Mouse (Mus musculus) heart, embryonic 10.5 days (tissue): ENCODE data around the gene Rab42. TPM values are rescaled to one million over a fixed set of nuclear protein-coding genes. Genes with fewer than 3 reads are reported as not detected.
"Not testable (repeated sequence)": the region's sequence is repeated elsewhere in the genome, so short reads cannot be mapped to it uniquely, and the experiment has no call there.

Source experiments
- DNase-seq: peaks from one replicate; pipeline ENCODE4 v3.0.0-alpha.2; 2017; ENCODE audit warnings: low spot score
- H3K27ac ChIP-seq: fragments of 300-500 bp; sonication (generic); 2 replicates; pipeline ENCODE4 v1.5.1; 2016; ENCODE audit warnings: mild to moderate bottlenecking
- H3K27me3 ChIP-seq: fragments of 300-500 bp; sonication (generic); 2 replicates; pipeline ENCODE4 v1.6.1; 2016; ENCODE audit warnings: mild to moderate bottlenecking; ENCODE audit not compliant: poor library complexity, insufficient read depth, severe bottlenecking
- H3K36me3 ChIP-seq: fragments of 300-500 bp; sonication (generic); 2 replicates; pipeline ENCODE4 v1.6.1; 2016; ENCODE audit warnings: mild to moderate bottlenecking, moderate library complexity
- H3K4me1 ChIP-seq: fragments of 300-500 bp; sonication (generic); 2 replicates; pipeline ENCODE4 v1.6.1; 2016; ENCODE audit warnings: mild to moderate bottlenecking
- H3K4me3 ChIP-seq: fragments of 300-500 bp; sonication (generic); 2 replicates; pipeline ENCODE4 v1.5.1; 2016; ENCODE audit warnings: mild to moderate bottlenecking, moderate library complexity
- H3K9me3 ChIP-seq: fragments of 300-500 bp; sonication (generic); 2 replicates; pipeline ENCODE4 v1.6.1; 2016; ENCODE audit warnings: mild to moderate bottlenecking, moderate library complexity
- WGBS: fragments of 180-500 bp; shearing (Covaris S2); methylation state at CpG from one replicate; pipeline ENCODE4 v1.1.7; 2016; 5-methylcytosine and 5-hydroxymethylcytosine counted together
- polyA plus RNA-seq: library from polyadenylated mRNA; unstranded; fragments of >200 nt; fragmentation: Nextera tagmentation; extraction: Ambion mirVana; gene quantifications from 2 replicates; pipeline ENCODE4 v1.2.1, GENCODE M21; 2016

Rab42 gene
- polyA plus RNA-seq, 1 experiment from 2014 or later = 1.1 TPM

DNA sequence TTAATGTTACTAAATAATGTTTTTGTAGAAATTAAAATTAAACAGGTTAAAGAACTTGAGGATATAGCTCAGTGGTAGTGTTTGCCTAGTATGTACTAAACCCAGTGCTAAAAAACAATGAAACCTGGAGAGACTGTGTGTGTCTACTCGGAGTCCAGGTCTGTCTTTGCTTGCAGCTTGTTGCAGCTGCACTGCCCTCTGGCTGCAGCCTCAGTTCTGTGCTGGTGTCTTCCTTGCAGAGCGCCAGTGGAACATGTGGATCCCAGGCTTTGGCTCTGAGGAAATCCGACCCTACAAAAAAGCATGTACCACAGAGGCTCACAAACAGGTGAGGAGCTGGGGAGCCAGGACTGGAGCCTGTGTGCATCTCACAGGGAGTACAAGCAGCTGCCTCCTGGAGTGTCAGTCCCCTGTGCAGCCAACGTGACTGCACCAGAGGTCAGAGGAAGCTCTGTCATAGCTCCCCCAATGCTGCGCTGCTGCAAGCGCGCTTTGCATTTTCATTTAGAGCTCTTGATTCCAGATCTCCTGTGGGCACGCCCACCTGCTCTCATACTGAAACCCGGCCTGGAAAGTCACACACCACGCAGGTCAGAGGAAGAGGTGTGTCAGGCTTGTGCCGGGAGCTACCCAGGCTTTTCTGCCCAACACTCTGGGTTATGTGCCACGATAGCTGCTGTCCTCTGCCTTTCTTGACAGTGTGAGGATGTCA is 11.4 kb downstream of the Rab42 start:
- WGBS = 83% methylated on average over 12 of the region's 12 CpGs
- H3K27ac ChIP-seq = no peak overlapping the region
- 0 out of 2 replicates have a peak, but pooled peaks cover 4% of the 10 kb centered on the region for H3K9me3 ChIP-seq
- peaks cover 42% of the 10 kb centered on the region for H3K36me3 ChIP-seq
- no peaks in the 10 kb centered on the region for H3K4me1 ChIP-seq
- no peak for DNase-seq
- H3K4me3 ChIP-seq = no peak overlapping the region
- H3K27me3 ChIP-seq = no peaks in the 10 kb centered on the region

DNA sequence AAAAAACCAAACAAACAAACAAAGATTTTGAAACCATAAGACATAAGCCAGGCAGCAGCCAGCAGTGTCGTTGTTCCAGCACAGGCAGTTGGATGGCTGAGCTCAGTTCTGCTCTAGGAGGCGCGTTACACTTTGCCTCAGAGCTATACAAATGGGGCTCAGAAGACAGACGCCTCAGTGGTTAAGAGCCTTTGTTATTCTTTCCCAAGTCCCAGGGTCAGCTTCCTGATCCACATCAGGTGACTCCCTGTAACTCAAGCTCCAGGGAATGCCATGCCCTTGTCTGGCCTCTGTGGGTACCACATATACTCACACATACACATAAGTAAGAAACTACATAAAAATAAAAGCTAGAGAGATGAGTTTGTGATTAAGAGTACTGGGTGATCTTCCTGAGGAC is 12.1 kb downstream of the Rab42 start:
- WGBS = 93% methylated on average over 4 of the region's 4 CpGs

DNA sequence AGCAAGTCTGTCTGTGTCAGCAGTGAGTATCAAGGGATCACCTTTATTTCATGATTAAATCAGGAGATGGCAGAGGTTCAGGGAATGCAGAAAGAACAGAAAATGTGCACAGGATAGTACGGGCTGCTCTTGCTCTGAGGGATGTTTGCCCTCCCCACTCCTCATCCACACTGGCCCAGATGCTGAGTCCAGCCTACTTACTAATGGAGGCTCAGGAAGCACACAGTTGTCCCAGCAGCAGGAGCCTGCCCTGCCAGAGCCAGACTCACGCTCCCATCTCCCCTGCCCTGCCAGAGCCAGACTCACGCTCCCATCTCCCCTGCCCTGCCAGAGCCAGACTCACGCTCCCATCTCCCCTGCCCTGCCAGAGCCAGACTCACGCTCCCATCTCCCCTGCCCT is 14.3 kb downstream of the Rab42 start:
- WGBS = 78% methylated on average over 4 of the region's 5 CpGs
- not testable (repeated sequence) for DNase-seq, H3K4me1 ChIP-seq, H3K9me3 ChIP-seq, H3K27me3 ChIP-seq, H3K4me3 ChIP-seq, H3K27ac ChIP-seq
- H3K36me3 ChIP-seq = peaks cover 65% of the 10 kb centered on the region

More for the DNA sequence above, 12.1 kb downstream of the Rab42 start:
- H3K4me1 ChIP-seq = no peaks in the 10 kb centered on the region
- peaks cover 49% of the 10 kb centered on the region for H3K36me3 ChIP-seq
- no peak overlapping the region for H3K27ac ChIP-seq
- H3K4me3 ChIP-seq = no peak overlapping the region
- H3K27me3 ChIP-seq = no peaks in the 10 kb centered on the region
- no peak for DNase-seq
- 0 out of 2 replicates have a peak, but pooled peaks cover 4% of the 10 kb centered on the region for H3K9me3 ChIP-seq

DNA sequence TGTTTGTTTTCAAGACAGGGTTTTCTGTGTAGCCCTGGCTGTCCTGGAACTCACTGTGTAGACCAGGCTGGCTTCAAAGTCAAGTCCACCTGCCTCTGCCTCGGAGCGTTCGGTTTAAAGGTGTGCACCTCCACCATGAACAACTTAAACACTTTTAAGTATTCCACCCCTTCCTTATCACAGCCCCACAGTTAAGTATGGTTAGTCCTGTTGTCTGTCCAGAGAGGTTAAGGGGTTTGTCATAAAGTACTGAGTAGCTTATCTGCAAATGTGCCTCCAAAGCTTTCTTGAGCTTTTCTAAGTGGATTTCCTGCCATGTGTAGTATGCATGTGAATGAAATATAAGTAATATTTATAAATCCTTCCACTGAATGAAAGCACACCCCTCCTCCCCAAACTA is 27.2 kb downstream of the Rab42 start:
- no peak overlapping the region for H3K4me3 ChIP-seq
- DNase-seq = no peak
- WGBS = 82% methylated on average over 3 of the region's 3 CpGs
- no peaks in the 10 kb centered on the region for H3K27me3 ChIP-seq
- H3K27ac ChIP-seq = no peak overlapping the region
- no peaks in the 10 kb centered on the region for H3K36me3 ChIP-seq
- H3K9me3 ChIP-seq = no peaks in the 10 kb centered on the region
- 0 out of 2 replicates have a peak, but pooled peaks cover 13% of the 10 kb centered on the region for H3K4me1 ChIP-seq

DNA sequence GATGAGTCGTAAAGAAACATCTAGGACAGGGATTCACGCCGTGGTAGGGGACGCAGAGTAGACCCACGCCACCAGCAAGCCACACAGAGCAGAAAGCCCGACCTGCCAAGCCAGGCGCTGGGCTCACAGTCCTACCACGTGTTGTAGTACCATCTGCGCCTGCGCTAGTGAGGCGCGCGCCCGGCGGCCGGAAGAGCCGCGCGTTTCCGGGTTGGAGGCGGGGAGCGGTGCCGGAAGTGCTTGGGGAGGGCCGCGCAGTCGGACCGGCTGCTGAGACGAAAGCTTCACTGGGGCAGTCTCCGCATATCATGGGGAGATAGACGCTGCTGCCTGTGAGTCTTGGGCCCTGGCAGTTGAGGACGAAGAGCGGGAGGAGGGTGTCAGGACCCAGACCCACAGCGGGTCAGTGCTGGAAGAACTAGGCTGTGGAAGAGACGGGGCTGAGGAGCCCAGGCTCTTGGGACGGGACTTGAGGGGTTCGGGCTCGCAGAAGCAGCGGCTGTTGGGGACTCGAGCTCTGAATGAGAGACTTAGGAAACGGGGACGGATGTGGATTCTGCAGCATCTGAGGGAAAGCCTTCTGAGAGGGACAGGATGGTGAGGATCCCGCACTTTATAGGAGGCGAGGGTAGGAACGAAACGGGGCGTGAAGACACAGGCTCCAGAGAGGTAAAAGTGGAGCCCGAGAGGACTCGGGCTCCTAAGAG is 28.9 kb downstream of the Rab42 start, which contains the start of gene Taf12:
Taf12 (plus strand) TSS at position 220 of the 707 bp plus-strand sequence.
- peak; percentile 97 for DNase-seq
- peak within 1 kb of the TSS; percentile 87 for H3K4me3 ChIP-seq
- peak within 1 kb of the TSS; percentile 94 for H3K27ac ChIP-seq
- H3K9me3 ChIP-seq = no peaks in the 10 kb centered on the region
- H3K4me1 ChIP-seq = peaks cover 16% of the 10 kb centered on the region; the same call in 1 of the 2 replicates
- H3K27me3 ChIP-seq = no peaks in the 10 kb centered on the region
- WGBS = under 1% methylated on average over 48 of the region's 48 CpGs
- no peaks in the 10 kb centered on the region for H3K36me3 ChIP-seq

DNA sequence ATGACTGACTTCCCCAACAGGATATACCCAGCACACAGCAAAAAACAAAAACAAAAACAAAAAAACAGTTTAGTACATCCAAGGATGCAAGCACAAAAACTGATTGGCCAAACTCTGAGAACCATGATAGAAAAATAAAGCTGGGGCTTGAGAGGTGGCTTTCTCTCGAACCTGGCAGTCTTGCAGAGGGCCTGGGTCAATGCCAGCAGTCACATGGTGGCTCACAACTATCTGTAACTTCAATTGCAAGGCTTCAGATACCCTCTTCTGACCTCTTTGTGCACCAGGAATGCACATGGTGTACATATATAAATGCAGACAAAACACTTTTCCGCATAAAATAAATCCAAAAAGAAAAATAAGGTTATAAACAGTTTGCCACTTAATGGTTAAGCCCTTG is 30.0 kb downstream of the Rab42 start:
- 67% methylated on average over 2 of the region's 2 CpGs for WGBS
- no peaks in the 10 kb centered on the region for H3K9me3 ChIP-seq
- H3K4me1 ChIP-seq = peaks cover 16% of the 10 kb centered on the region; the same call in 1 of the 2 replicates
- H3K36me3 ChIP-seq = no peaks in the 10 kb centered on the region
- 0 out of 2 replicates have a peak overlapping the region, but pooled peaks have one; percentile 94 for H3K27ac ChIP-seq
- H3K4me3 ChIP-seq = peak overlapping the region; percentile 87
- DNase-seq = no peak
- H3K27me3 ChIP-seq = no peaks in the 10 kb centered on the region

DNA sequence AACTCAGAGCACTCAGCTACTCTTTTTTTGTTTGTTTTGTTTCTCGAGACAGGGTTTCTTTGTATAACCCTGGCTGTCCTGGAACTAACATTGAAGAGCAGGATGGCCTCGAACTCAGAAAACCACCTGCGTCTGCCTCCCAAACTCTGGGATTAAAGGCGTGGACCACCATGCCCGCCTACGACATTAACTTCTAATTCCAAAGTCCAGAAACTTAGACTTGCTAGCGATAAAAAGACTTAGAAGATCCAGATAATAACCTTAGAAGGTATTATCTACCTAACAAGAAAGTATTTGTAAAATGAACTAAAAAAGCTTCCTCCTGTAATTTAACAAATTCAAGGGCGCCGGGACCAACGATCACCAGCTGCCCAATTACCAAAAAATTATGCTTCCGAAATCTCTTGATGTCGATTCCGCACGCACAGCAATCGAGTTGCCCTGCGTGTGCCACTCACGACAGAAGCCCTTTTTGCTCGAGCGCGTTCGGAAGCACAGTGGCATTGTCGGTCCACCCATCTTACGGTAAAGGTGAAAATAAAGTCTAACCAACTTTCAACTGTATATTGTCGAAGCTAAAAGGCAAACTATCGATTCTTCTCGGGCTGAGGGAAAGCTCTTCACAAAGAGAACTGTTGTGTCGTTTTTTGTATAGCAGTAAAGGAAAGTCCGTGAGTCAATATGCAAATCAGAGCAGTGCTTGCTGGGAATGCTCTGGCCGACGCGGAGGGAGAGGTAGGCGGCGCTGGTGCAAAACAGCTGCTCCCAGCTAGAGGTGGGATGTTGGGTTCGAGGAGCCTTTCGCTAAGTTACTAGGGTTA is 33.2 kb downstream of the Rab42 start:
- DNase-seq = peak; percentile 95
- peak overlapping the region; percentile 98 for H3K27ac ChIP-seq
- no peaks in the 10 kb centered on the region for H3K36me3 ChIP-seq
- WGBS = under 1% methylated on average over 35 of the region's 35 CpGs
- H3K4me1 ChIP-seq = peaks cover 11% of the 10 kb centered on the region; the same call in 1 of the 2 replicates
- no peaks in the 10 kb centered on the region for H3K9me3 ChIP-seq
- peak overlapping the region; percentile 53 for H3K4me3 ChIP-seq
- no peaks in the 10 kb centered on the region for H3K27me3 ChIP-seq

DNA sequence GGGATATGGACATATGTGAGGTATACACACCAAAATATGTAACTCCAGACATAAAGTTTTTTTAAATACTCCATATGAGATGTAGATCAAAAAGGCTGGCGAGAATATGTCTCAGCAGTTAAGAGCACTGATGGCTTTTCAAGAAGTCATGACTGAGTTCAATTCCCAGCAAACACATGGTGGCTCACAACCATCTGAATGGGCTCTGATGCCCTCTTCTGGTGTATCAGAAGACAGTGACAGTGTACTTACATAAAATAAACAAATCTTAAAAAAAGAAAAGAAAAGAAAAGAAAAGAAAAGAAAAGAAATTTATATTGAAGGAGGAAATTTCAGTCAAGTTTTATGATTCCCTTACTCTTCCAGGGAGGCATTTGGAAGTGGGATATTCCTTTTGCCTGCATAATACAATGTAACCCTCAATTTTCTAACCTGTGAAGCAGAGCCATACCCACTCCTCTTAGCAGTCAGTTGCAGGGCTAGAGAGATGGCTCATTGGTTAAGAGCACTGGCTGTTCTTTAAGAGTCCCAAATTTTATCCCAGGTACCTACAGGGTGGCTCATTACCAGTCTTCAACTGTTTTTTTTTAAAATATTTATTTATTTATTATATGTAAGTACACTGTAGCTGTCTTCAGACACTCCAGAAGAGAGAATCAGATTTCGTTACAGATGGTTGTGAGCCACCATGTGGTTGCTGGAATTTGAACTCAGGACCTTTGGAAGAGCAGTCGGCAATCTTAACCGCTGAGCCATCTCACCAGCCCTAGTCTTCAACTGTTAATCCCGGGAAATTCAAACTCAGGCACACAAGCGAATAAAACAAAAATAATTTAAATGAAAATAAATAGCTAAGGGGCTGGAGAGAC is 34.1 kb downstream of the Rab42 start:
- no peak overlapping the region for H3K27ac ChIP-seq
- H3K4me3 ChIP-seq = no peak overlapping the region

DNA sequence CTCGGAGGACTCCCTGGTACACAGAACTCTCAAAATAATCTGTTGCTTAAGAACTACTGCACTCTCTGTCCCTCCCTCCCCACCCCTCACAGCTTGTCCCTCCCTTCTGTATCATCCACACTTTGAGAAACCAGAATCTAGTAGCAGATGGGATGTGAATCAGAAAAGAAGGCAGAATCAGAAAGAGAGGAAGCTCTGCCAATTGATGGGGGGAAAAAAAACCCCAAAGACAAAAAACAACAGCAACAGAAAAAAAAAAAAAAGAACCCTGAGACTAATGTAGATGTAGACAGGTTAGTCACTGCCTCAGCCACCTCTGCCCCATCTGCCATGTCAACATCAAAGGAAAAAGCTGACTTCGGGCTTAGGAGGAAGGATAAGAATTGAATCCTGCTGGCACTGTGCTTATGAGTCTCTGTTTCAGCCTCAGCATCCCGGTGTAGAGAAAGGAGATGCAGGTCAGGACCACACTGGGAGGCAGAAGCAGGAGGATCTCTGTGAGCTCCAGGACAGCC is 36.3 kb downstream of the Rab42 start:
- Histone ChIP-seq H3K36me3 (no peaks in the 10 kb centered on the region), H3K4me1 (peaks cover 3% of the 10 kb centered on the region; the same call in 1 of the 2 replicates), H3K4me3 (no peak overlapping the region), H3K27ac (no peak overlapping the region), H3K27me3 (no peaks in the 10 kb centered on the region), H3K9me3 (no peaks in the 10 kb centered on the region)
- 67% methylated on average over 3 of the region's 3 CpGs for WGBS
- no peak for DNase-seq

More for the DNA sequence above, 34.1 kb downstream of the Rab42 start:
- H3K27me3 ChIP-seq = no peaks in the 10 kb centered on the region
- 17% methylated on average over 6 of the region's 6 CpGs for WGBS
- H3K9me3 ChIP-seq = no peaks in the 10 kb centered on the region
- DNase-seq = no peak
- no peaks in the 10 kb centered on the region for H3K36me3 ChIP-seq
- peaks cover 10% of the 10 kb centered on the region; the same call in 1 of the 2 replicates for H3K4me1 ChIP-seq

DNA sequence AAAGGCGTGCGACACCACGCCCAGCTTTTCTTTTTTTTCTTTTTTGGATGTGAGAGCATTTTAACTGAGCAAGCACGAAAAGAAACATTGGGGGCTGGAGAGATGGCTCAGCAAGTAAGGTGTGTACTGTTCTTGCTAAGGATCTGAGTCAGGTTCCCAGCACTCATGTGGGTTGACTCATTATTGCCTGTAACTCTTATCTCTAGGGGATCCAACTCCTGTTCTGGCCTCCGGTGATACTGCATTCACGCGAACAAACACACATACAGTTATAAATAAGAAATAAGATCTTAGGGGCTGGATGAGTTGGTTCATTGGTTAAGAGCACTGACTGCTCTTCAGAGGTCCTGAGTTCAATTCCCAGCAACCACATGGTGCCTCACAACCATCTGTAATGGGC is 39.9 kb downstream of the Rab42 start:
- no peak for DNase-seq
- peaks cover 16% of the 10 kb centered on the region for H3K4me1 ChIP-seq
- WGBS = 88% methylated on average over 7 of the region's 7 CpGs

DNA sequence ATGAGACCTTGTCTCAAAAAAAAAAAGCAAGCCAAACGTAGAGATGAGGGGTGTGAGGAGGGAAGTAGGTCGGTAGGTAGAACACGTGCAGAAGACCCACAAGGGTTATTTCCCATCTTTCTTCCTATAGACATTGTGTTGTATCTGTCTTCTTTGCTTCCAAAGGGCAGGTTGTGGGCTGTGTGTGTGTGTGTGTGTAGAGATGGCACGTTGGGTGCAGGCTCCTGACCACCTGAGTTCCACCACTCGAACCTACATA is 40.9 kb downstream of the Rab42 start:
- H3K9me3 ChIP-seq = no peaks in the 10 kb centered on the region
- H3K27me3 ChIP-seq = no peaks in the 10 kb centered on the region
- 80% methylated on average over 5 of the region's 5 CpGs for WGBS
- peak overlapping the region; percentile 99; the same call in 1 of the 2 replicates for H3K27ac ChIP-seq
- H3K4me1 ChIP-seq = peaks cover 16% of the 10 kb centered on the region
- no peak overlapping the region; the same call in 1 of the 2 replicates for H3K4me3 ChIP-seq
- 0 out of 2 replicates have a peak, but pooled peaks cover 3% of the 10 kb centered on the region for H3K36me3 ChIP-seq
- DNase-seq = no peak

More for the DNA sequence above, 39.9 kb downstream of the Rab42 start:
- Histone ChIP-seq H3K9me3 (no peaks in the 10 kb centered on the region), H3K4me3 (no peak overlapping the region), H3K27ac (no peak overlapping the region), H3K27me3 (no peaks in the 10 kb centered on the region), H3K36me3 (0 out of 2 replicates have a peak, but pooled peaks cover 3% of the 10 kb centered on the region)
